Mouse (Mus musculus): ENCODE measurements around the gene Actr1a. TPM values are rescaled to one million over a fixed set of nuclear protein-coding genes. Genes with fewer than 3 reads are reported as not detected.

Actr1a gene
- total RNA-seq, 2 experiments from 2014 or later = 187 to 190 TPM

GRCm38 (mm10) chr19:46363294-46364009, 32.1 kb downstream of the Actr1a start:
- intact Hi-C loops (cut with DNase I) = no loop called here

GRCm38 (mm10) chr19:46362104-46362503, 33.4 kb downstream of the Actr1a start:
- intact Hi-C loops (cut with DNase I) = no loop called here
- no peak for DNase-seq (ENCODE audit: low spot score in 2 of 2)

More at GRCm38 (mm10) chr19:46363294-46364009, 32.1 kb downstream of the Actr1a start:
- DNase-seq (ENCODE audit: low spot score in 2 of 2) = no peak

DNA sequence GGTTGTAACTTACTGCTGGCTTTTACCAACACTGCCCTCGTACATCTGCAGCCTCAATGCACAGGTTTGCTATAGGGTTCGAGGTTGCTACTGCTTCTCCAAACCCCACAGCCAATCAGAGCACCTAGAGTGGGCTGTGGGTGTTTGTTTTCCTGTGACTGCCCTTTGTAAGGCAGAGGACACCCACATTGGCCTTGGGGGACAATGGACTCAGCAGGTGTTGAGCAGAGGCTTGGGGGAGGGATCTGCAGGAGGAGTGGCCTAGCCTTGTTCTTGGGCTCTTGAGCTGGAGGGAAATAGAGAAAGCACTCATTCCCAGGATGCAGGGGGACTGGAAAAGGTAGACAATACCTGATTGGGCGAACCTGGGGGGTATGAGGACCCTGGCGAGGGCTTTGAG, 37.2 kb downstream of the Actr1a start:
- no peak for DNase-seq (ENCODE audit: low spot score in 2 of 2)
- intact Hi-C loops (cut with DNase I) = no loop called here

DNA sequence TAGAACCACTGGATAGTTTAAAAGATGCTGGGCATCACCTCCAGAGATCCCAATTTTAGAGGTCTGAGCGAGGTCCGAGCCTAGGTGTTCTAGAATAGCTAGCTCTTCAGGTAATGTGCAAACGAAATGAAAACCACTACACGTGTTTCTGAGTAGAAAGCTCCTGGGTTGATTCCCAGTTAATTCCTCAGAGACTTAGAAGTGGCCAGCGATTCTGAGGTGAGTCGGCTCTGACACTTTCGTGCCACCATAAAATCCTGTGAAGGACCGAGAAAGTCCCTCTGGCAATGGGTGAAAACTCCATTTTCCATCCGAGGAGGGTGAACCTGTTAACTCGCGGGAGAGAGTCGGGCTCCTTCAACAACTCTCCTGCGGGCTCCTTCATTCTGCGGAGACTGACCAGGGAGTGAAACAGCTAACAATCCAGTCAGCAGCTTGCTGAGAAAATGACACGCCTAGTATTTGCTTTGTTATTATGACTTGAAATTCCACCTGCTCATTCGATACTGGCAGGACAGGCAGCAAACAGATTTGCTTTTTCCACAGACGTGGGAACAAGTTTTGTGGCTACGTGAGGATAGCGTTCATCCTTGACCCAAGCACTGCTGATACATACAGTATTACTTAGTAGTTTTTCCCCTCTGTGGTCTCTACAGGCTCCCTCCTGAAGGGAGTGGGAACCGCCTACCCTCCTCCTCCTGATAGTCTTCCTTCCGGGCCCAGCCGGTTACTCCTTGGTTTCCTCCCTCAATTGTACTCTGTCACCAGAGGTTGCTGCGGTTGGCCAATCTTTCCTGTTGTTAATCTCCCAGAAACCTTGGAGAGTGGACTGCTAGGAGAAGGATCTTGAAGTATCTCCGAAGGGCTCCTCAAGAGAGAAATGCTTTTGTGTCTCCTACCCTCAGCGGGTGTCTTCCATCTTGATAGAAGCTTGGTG, 37.9 kb downstream of the Actr1a start:
- DNase-seq (ENCODE audit: low spot score in 2 of 2) = no peak
- intact Hi-C loops (cut with DNase I) = loop anchor here (2.0 kb wide), 1 partner anchor 19 kb away; the partner anchor contains the start of gene Cuedc2

GRCm38 (mm10) chr19:46356701-46357138, 38.8 kb downstream of the Actr1a start:
- intact Hi-C loops (cut with DNase I) = loop anchor here (2.0 kb wide), 1 partner anchor 18 kb away; the partner anchor contains the start of gene Cuedc2

DNA sequence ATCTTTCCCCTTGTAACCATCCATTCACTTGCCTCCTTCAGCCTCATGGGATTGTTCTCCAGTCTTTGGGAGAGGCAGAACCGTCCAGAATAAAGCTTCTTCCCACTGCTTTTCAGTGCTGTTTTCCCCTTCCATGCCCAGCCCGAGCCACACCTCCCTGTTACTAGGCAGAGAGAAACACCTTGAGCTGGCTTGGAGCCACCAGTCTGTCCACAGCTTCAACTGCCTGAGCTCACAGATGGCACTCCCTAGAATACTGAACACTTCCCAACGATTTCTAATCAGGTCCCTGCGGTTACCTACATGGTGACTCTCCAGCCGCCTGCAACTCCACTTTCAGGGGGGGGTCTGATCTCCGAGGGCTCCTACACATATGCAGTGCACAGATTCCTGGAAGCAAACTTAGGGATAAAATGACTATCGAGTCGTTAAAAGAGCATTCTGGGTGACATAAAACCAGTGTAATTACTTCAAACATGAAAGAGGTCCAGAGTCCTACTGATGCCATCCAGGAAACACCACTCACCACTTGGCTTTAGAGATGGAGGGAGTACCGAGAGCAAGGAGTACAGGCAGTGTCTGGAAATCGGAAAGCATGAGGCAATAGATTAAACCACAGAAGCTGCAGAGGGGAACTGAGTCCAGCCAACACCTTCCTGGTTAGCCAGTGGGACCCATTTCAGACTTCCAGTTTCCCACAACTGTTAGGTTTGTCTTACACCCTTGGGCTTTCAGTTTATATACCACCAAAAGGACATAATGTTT, 45.2 kb downstream of the Actr1a start, which contains the start of gene 2310034G01Rik:
2310034G01Rik (minus strand) TSS at position 135 of the 765 bp plus-strand sequence.
- DNase-seq (ENCODE audit: low spot score in 2 of 2) = no peak
- intact Hi-C loops (cut with DNase I) = no loop called here

More at GRCm38 (mm10) chr19:46356701-46357138, 38.8 kb downstream of the Actr1a start:
- peak; percentile 89 to 95 for DNase-seq (ENCODE audit: low spot score in 2 of 2)

GRCm38 (mm10) chr19:46349550-46349949, 46.0 kb downstream of the Actr1a start:
- intact Hi-C loops (cut with DNase I) = no loop called here
- no peak for DNase-seq (ENCODE audit: low spot score in 2 of 2)

DNA sequence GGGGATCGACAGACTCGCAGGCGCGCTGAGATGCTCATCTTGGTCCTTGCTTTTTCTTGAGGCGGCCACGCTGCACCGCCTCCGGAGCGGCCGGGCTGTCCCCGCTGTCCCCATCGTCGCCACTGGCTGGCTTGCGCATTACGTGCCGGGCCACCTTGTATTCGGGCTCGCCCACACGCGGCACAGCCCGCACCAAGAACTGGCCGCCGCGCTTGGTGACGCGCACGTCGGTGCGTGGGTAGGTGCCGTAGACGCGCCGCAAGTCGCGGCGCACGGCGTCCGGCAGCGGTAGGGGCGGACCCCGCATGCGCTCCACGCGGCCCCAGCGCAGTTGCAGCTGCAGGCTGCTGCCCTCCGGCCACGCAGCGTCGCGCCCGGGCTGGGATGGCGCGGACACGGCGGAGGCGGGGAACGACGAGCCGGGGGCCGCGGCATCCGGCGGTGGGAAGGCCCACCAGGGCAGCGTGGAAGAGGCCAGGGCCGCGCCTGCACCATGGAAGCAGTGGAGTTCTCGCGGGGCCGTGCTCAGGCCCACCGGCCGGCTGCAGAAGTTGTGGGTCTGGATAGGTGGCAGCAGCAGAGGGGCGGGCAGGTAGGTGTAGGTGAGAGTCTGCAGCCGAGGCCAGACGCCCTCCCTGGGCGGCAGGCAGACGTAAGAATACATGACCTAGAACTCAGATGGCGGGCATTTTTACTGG, 46.6 kb downstream of the Actr1a start:
- peak; percentile 93 to 97 for DNase-seq (ENCODE audit: low spot score in 2 of 2)
- intact Hi-C loops (cut with DNase I) = no loop called here

- intact Hi-C loops (cut with DNase I) = no loop called here
- no peak for DNase-seq (ENCODE audit: low spot score in 2 of 2)
Observed at GRCm38 (mm10) chr19:46347936-46348668, 47.4 kb downstream of the Actr1a start.

DNA sequence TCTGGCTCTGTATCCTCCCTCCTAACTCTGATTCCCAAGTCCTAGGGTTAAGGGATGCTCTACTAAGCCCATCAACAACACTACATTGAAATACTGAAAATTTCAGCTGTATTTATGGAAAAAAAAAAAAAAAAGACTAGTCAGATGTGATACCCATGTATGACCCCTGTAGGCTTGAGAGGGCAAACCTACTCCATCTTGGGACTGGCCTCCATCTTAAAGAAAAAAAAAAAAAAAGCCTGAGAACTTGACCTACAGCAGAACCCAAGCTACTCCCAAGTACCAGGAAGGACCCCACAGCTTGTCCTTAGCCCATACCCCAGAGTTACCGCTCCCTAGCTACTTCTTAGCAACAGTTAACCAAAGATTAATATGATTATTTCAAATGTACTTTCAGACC, 48.4 kb downstream of the Actr1a start:
- intact Hi-C loops (cut with DNase I) = no loop called here
- DNase-seq (ENCODE audit: low spot score in 2 of 2) = no peak

DNA sequence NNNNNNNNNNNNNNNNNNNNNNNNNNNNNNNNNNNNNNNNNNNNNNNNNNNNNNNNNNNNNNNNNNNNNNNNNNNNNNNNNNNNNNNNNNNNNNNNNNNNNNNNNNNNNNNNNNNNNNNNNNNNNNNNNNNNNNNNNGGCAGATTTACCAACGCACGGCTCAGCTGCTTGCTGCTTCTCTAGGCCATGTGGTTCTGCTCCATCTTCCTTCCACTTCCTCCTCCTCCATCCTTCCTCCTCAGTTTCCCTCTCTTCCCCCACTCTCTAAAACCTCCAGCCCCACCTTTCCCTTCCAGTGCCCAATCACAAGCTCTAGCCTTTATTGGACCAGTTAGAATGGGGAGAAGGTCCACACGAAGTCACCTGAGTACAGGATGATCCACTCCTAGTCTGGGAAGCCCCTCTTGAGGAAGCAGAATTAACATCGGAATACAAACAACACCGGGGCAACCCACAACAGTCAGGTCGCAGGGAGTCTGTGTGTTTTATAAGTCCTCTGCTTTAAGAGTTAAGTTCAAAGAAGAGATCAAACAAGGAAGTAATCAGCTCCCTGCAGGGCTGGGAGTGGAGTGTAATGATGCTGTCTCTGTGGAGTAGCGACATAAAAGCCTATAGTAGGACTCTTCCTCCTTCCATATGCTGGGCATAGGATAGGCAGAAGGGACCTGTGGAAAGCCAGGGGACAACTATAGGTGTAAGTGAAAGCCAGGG, 50.7 kb downstream of the Actr1a start:
- intact Hi-C loops (cut with DNase I) = no loop called here
- no peak for DNase-seq (ENCODE audit: low spot score in 2 of 2)

GRCm38 (mm10) chr19:46339287-46339971, 56.1 kb downstream of the Actr1a start:
- intact Hi-C loops (cut with DNase I) = loop anchor here (2.0 to 5.0 kb wide), 3 partner anchors 17 to 103 kb away; no protein-coding TSS in a partner anchor
- DNase-seq (ENCODE audit: low spot score in 2 of 2) = peak in 1 of 2 experiments; percentile 68

GRCm38 (mm10) chr19:46338942-46339286, 56.6 kb downstream of the Actr1a start:
- intact Hi-C loops (cut with DNase I) = loop anchor here (2.0 to 5.0 kb wide), 3 partner anchors 18 to 103 kb away; no protein-coding TSS in a partner anchor
- no peak for DNase-seq (ENCODE audit: low spot score in 2 of 2)

DNA sequence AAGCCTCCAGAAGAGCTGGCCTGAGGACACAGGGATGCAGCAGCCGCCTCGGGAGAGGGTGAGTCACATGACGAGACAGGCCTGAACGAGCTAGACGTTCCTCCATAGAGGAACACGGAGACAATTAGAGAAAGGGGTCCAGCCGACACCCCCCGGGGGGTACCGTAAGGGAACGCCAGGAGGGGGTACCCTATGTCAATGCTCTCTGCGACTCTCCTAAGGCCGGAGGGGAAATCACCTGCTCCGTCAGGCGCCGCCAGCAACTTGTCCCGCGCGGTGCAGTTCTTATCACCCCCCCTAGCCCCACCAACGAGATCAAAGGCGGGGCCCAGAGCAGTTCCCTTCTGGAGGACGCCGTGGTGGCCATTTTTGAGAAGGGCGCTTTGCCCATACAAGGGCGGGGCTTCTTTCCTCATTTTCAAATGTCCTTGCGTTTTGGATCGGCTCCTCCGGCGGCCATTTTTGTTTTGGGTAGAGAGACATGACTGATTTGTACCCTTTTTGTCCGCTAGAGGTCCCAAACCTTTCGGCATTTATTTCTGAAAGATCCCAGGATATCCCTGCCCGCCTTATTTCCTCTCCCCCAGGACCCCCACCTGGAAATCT, 57.1 kb downstream of the Actr1a start, which contains the start of gene Cuedc2:
Cuedc2 (minus strand) TSS at position 372 of the 606 bp plus-strand sequence.
- intact Hi-C loops (cut with DNase I) = loop anchor here (2.0 to 5.0 kb wide), 3 partner anchors 18 to 104 kb away; no protein-coding TSS in a partner anchor
- DNase-seq (ENCODE audit: low spot score in 2 of 2) = peak; percentile 97 to 99

DNA sequence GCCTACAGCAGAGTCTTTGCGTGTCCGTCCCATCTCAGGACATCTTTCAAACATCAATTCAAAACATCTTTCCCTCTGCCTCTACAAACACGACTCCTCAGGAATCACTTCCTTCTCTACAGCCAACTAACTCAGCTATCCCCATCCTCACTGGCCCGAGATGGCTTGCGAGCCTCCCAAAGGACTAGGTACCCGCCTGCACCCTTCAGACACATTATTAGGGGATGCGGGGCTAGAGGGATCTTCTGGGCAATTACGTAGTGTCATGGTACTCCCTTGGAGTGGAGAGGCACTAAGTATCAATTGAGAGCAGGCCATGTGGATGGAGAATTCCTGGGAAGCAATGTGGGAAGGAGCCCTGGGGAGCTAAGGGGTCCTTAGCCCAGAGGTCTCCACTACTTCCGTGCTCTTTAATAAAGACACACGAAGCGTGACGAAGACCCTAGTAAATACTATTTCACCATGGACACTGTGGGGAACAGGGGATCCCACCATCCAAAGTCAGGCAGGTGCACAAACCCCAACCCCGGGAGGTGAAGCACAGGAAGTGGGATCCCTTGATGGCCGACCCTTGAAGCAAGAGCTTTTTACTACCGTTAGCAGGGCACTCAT, 57.7 kb downstream of the Actr1a start:
- no peak for DNase-seq (ENCODE audit: low spot score in 2 of 2)
- intact Hi-C loops (cut with DNase I) = loop anchor here (2.0 to 5.0 kb wide), 3 partner anchors 19 to 104 kb away; no protein-coding TSS in a partner anchor

DNA sequence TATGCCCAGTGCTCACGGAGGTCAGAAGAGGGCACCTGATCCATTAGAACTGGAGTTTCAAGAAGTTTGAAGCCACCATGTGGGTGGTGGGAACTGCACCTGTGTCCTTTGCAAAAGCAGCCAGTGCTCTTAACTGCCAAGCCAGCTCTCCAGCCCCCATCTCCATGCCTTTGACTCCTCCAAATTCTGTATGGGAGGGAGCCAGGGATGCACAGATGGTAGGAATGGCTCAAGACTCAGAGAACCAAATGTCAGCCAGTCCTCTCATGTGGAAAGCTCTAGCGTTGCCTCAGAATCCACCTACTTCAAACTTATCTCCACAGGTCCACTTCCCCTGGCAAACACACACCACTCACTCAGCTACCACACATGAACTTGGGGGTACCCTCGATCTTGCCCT, 61.6 kb downstream of the Actr1a start:
- DNase-seq (ENCODE audit: low spot score in 2 of 2) = no peak
- intact Hi-C loops (cut with DNase I) = no loop called here

All from left cerebral cortex, postnatal 25 days (tissue).